In genomic region chr1:66206904-66207303, GRCm38 (mm10) we compare ENCODE assay signal across 14 mouse cellular contexts. TPM values are rescaled to one million over a fixed set of nuclear protein-coding genes. Genes with fewer than 3 reads are reported as not detected.
"Had no signal": no experiment of that assay in that cellular context is flagged by ENCODE, and none has a peak within 500 bp of the region (broad histone marks: within the 10 kb centered on the region; RNA-seq: fewer than 3 reads in every experiment).

No protein-coding gene starts in this region.

- H3K9me3 ChIP-seq: liver, embryonic 13.5 days had no signal

- H3K4me1 ChIP-seq: liver, embryonic 13.5 days had no signal

- H3K27me3 ChIP-seq: liver, embryonic 13.5 days had no signal

- H3K4me2 ChIP-seq: liver, embryonic 13.5 days; midbrain, embryonic 11.5 days had no signal

- H3K36me3 ChIP-seq: liver, embryonic 13.5 days had no signal

- H3K4me3 ChIP-seq: left cerebral cortex, adult 2 months; liver, embryonic 13.5 days had no signal

- DNase-seq: kidney, postnatal 10 days; kidney, postnatal 36 days; layer of hippocampus, postnatal 36 days; liver, embryonic 13.5 days; lung, adult 2 months; lung, postnatal 14 days; lung, postnatal 4 days; midbrain, embryonic 14.5 days; thymus, adult 18-20 months; thymus, postnatal 36 days had no signal

- H3K9ac ChIP-seq: liver, embryonic 13.5 days had no signal

- H3K27ac ChIP-seq: liver, embryonic 13.5 days had no signal

RNA-seq across cellular contexts. Expression of gene Map2, which starts 31.8 kb away (rescaled TPM):
- total RNA-seq: megakaryocyte progenitor cell, adult 5-6 weeks; megakaryocyte-erythroid progenitor cell, adult 5-6 weeks had no signal
